Mouse (Mus musculus) stomach, postnatal 0 days (tissue): Measurements from ENCODE around the gene Tprg.

Experiments
- CTCF ChIP-seq: IDR thresholded peaks from 2 replicates; pipeline ENCODE4 v1.5.1; 2016; ENCODE audit warnings: antibody characterized with exemption, low read depth, mild to moderate bottlenecking, moderate library complexity
- EP300 ChIP-seq: optimal IDR thresholded peaks from 2 replicates; pipeline ENCODE3; 2016; ENCODE audit warnings: antibody characterized with exemption

- TF ChIP-seq CTCF (no peak), EP300 (no peak)
These were observed 16.0 kb downstream of the Tprg start for GRCm38 (mm10) chr16:25302616-25303015.
